ENCODE assay signal across 26 mouse cellular contexts in the genomic region with DNA sequence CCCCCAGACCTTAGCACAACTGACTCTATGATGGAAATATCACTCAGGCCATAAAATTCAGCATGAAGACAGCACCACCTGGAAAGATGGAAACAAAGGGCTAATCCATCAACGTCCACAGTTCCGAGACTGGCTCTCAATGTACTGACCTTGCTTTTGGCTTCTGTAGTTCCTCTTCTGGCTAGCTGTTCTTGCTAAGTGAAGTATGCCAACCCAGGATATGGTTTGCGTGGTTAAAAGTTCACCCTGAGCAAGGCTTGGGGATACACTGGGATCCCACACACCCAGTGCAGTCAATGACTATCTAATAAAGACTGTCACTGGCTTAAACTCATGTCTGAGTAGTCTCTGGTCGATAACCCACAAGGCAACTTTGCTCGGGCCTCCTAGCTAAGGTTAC. TPM values are rescaled to one million over a fixed set of nuclear protein-coding genes. Genes with fewer than 3 reads are reported as not detected.
DNase-seq lines count a peak whose midpoint lies in the region; ATAC-seq and TF ChIP-seq lines count a peak whose summit lies in the region.
"Had no signal": no experiment of that assay in that cellular context is flagged by ENCODE, and none has a peak within 500 bp of the region (broad histone marks: within the 10 kb centered on the region; RNA-seq: fewer than 3 reads in every experiment).

No protein-coding gene starts in this region.

- no peaks in the 10 kb centered on the region for H3K4me1 ChIP-seq in intestine, embryonic 14.5 days (replicated peaks; ENCODE audit: control insufficient read depth, insufficient read depth, low read length)
- H3K4me1 ChIP-seq in intestine, embryonic 16.5 days (ENCODE audit: control insufficient read depth, insufficient read depth, low read length), result no peaks in the 10 kb centered on the region
- H3K4me1 ChIP-seq in MEL (ENCODE audit: control insufficient read depth in 1 of 2, insufficient read depth in 2 of 2, low read length in 2 of 2), result no peaks in the 10 kb centered on the region
- H3K4me1 ChIP-seq: embryonic facial prominence, embryonic 15.5 days; hindbrain, embryonic 10.5 days; hindbrain, embryonic 13.5 days had no signal

- no peaks in the 10 kb centered on the region for H3K27me3 ChIP-seq in intestine, embryonic 14.5 days (replicated peaks; ENCODE audit: control insufficient read depth, insufficient read depth, low read length)
- no peaks in the 10 kb centered on the region for H3K27me3 ChIP-seq in intestine, embryonic 16.5 days (replicated peaks; ENCODE audit: control insufficient read depth, insufficient read depth, low read length)
- no peaks in the 10 kb centered on the region; a peak in 1 of 4 replicates for H3K27me3 ChIP-seq in MEL (ENCODE audit: control insufficient read depth in 1 of 2, insufficient read depth in 2 of 2, low read length in 2 of 2)
- H3K27me3 ChIP-seq: embryonic facial prominence, embryonic 12.5 days; embryonic facial prominence, embryonic 15.5 days; hindbrain, embryonic 13.5 days had no signal

- no peak overlapping the region for H3K4me3 ChIP-seq in intestine, embryonic 14.5 days (ENCODE audit: low read depth, low read length)
- H3K4me3 ChIP-seq in intestine, embryonic 16.5 days (ENCODE audit: low read length), result no peak overlapping the region
- H3K4me3 ChIP-seq in MEL (ENCODE audit: control insufficient read depth in 1 of 2, insufficient read depth in 1 of 2, low read depth in 2 of 2, low read length in 2 of 2), result no peak overlapping the region
- H3K4me3 ChIP-seq: embryonic facial prominence, embryonic 12.5 days; embryonic facial prominence, embryonic 15.5 days; hindbrain, embryonic 10.5 days; hindbrain, embryonic 13.5 days had no signal

- H3K79me2 ChIP-seq in MEL (ENCODE audit: control insufficient read depth, insufficient read depth, low read length, poor library complexity), result no peaks in the 10 kb centered on the region

- no peak overlapping the region for H3K9ac ChIP-seq in intestine, embryonic 14.5 days (ENCODE audit: low read length)
- H3K9ac ChIP-seq in intestine, embryonic 16.5 days (ENCODE audit: low read depth, low read length), result no peak overlapping the region
- no peak overlapping the region for H3K9ac ChIP-seq in MEL (ENCODE audit: control insufficient read depth, low read depth, low read length, poor library complexity, severe bottlenecking)
- H3K9ac ChIP-seq: embryonic facial prominence, embryonic 12.5 days; embryonic facial prominence, embryonic 15.5 days; forebrain, postnatal 0 days; hindbrain, embryonic 13.5 days had no signal

- no peak for TF ChIP-seq CTCF in MEL (IDR thresholded peaks at IDR 0.05 in 2 of 3, conservative IDR thresholded peaks at IDR 0.05 in 1 of 3; ENCODE audit: control insufficient read depth in 1 of 3, insufficient read depth in 1 of 3, low read depth in 2 of 3, low read length in 3 of 3, poor library complexity in 1 of 3, severe bottlenecking in 1 of 3)

- H3K9me3 ChIP-seq in intestine, embryonic 14.5 days (ENCODE audit: control insufficient read depth, low read length), result no peaks in the 10 kb centered on the region
- no peaks in the 10 kb centered on the region for H3K9me3 ChIP-seq in intestine, embryonic 16.5 days (ENCODE audit: control insufficient read depth, low read length)
- no peaks in the 10 kb centered on the region for H3K9me3 ChIP-seq in MEL (replicated peaks; ENCODE audit: insufficient read depth, low read length)
- H3K9me3 ChIP-seq: embryonic facial prominence, embryonic 12.5 days; embryonic facial prominence, embryonic 15.5 days; hindbrain, embryonic 13.5 days had no signal

- 76% methylated on average over 5 of the region's 5 CpGs for WGBS in intestine, embryonic 14.5 days
- WGBS in intestine, embryonic 16.5 days, result 76% methylated on average over 5 of the region's 5 CpGs

- TF ChIP-seq RAD21 in MEL (IDR thresholded peaks at IDR 0.05; ENCODE audit: low read depth, low read length), result no peak

- no peak for TF ChIP-seq POLR2A in MEL (IDR thresholded peaks at IDR 0.05; ENCODE audit: control insufficient read depth in 1 of 2, insufficient read depth in 1 of 2, low read depth in 1 of 2, low read length in 2 of 2, poor library complexity in 1 of 2)

- H3K27ac ChIP-seq in intestine, embryonic 14.5 days (ENCODE audit: low read depth), result no peak overlapping the region
- no peak overlapping the region for H3K27ac ChIP-seq in intestine, embryonic 16.5 days (ENCODE audit: low read length)
- no peak overlapping the region for H3K27ac ChIP-seq in MEL (ENCODE audit: control insufficient read depth, low read depth, low read length)
- H3K27ac ChIP-seq: embryonic facial prominence, embryonic 12.5 days; embryonic facial prominence, embryonic 15.5 days; hindbrain, embryonic 10.5 days; hindbrain, embryonic 13.5 days; hindbrain, postnatal 0 days had no signal

- ATAC-seq in intestine, embryonic 14.5 days (replicated peaks; ENCODE audit: low FRiP score, low TSS enrichment, low read depth), result no peak
- ATAC-seq in intestine, embryonic 16.5 days, result no peak
- ATAC-seq in hematopoietic stem cell, adult 5-6 weeks (replicated peaks in 1 of 2; ENCODE audit: insufficient read depth in 1 of 2, low FRiP score in 2 of 2, low TSS enrichment in 1 of 2, low read depth in 1 of 2, poor library complexity in 2 of 2, severe bottlenecking in 2 of 2), result peak; percentile 71 to 76
- ATAC-seq in erythroid progenitor cell, adult 5-6 weeks (replicated peaks; ENCODE audit: low FRiP score, poor library complexity, severe bottlenecking), result no peak
- ATAC-seq: activated CD4-positive, CD25-positive, alpha-beta regulatory T cell, adult 4 months; CD4-positive, CD25-positive, alpha-beta regulatory T cell, adult 4 months; forebrain, embryonic 14.5 days; forebrain, postnatal 0 days; hindbrain, postnatal 0 days; inflammation-experienced regulatory T-cells, adult 6 months had no signal

- no peak for TF ChIP-seq EP300 in MEL (IDR thresholded peaks at IDR 0.05; ENCODE audit: low read depth in 1 of 2, low read length in 2 of 2)

- peak; percentile 21 for DNase-seq in intestine, embryonic 14.5 days (ENCODE audit: low spot score)
- DNase-seq in MEL (ENCODE audit: low read depth, low spot score), result peak; percentile 39
- DNase-seq in spleen, postnatal 10 days (ENCODE audit: low spot score in 2 of 2), result no peak
- no peak for DNase-seq in cerebellum, postnatal 10 days
- DNase-seq: adrenal gland, adult 8-10 months; adrenal gland, postnatal 25 days; cerebellum, adult 11-12 months; cerebellum, adult 8-10 months; cerebellum, postnatal 14 days; forebrain, postnatal 0 days; gastrocnemius, postnatal 36 days; heart, adult 11 months; kidney, adult 11 months had no signal

- no peak overlapping the region for H3K4me2 ChIP-seq in intestine, embryonic 14.5 days (ENCODE audit: low read length)
- H3K4me2 ChIP-seq in intestine, embryonic 16.5 days (ENCODE audit: low read depth, low read length), result no peak overlapping the region
- H3K4me2 ChIP-seq: embryonic facial prominence, embryonic 12.5 days; embryonic facial prominence, embryonic 15.5 days; heart, embryonic 11.5 days; hindbrain, embryonic 13.5 days had no signal

- no peaks in the 10 kb centered on the region for H3K36me3 ChIP-seq in intestine, embryonic 14.5 days (ENCODE audit: control insufficient read depth, insufficient read depth, low read length)
- H3K36me3 ChIP-seq in intestine, embryonic 16.5 days (ENCODE audit: control insufficient read depth, insufficient read depth, low read length), result no peaks in the 10 kb centered on the region
- no peaks in the 10 kb centered on the region for H3K36me3 ChIP-seq in MEL (ENCODE audit: control insufficient read depth in 1 of 2, insufficient read depth in 2 of 2, low read length in 2 of 2)
- H3K36me3 ChIP-seq: embryonic facial prominence, embryonic 12.5 days; embryonic facial prominence, embryonic 15.5 days; hindbrain, embryonic 10.5 days; hindbrain, embryonic 13.5 days had no signal

TF ChIP-seq in MEL, 35 proteins besides CTCF, POLR2A, EP300 and RAD21:
- TF ChIP-seq GATA1 (IDR thresholded peaks at IDR 0.05; ENCODE audit: low read depth, low read length) (no peak), E2F4 (IDR thresholded peaks at IDR 0.05; ENCODE audit: borderline replicate concordance, low read depth, low read length) (no peak), MXI1 (IDR thresholded peaks at IDR 0.05; ENCODE audit: low read depth, low read length) (no peak), UBTF (IDR thresholded peaks at IDR 0.05; ENCODE audit: borderline replicate concordance, insufficient read depth, low read depth, low read length) (no peak), NELFE (IDR thresholded peaks at IDR 0.05; ENCODE audit: low read depth, low read length) (no peak), POLR2AphosphoS5 (IDR thresholded peaks at IDR 0.05; ENCODE audit: borderline replicate concordance, low read depth, low read length) (no peak), MYC (IDR thresholded peaks at IDR 0.05; ENCODE audit: low read depth, low read length) (no peak), SIN3A (IDR thresholded peaks at IDR 0.05; ENCODE audit: low read length) (no peak), NRF1 (IDR thresholded peaks at IDR 0.05; ENCODE audit: insufficient read depth, low read depth, low read length, poor library complexity, severe bottlenecking) (no peak), CHD2 (IDR thresholded peaks at IDR 0.05; ENCODE audit: low read length) (no peak), SMC3 (IDR thresholded peaks at IDR 0.05; ENCODE audit: low read depth, low read length) (no peak), ZNF384 (IDR thresholded peaks at IDR 0.05; ENCODE audit: low read depth, low read length) (no peak), ZMIZ1 (IDR thresholded peaks at IDR 0.05; ENCODE audit: low read depth, low read length) (no peak), ZC3H11A (IDR thresholded peaks at IDR 0.05; ENCODE audit: low read depth, low read length) (no peak), TBP (IDR thresholded peaks at IDR 0.05; ENCODE audit: low read depth, low read length) (no peak), USF1 (IDR thresholded peaks at IDR 0.05; ENCODE audit: low read depth, low read length) (no peak), USF2 (IDR thresholded peaks at IDR 0.05; ENCODE audit: borderline replicate concordance in 1 of 2, insufficient read depth in 1 of 2, low read depth in 1 of 2, low read length in 2 of 2) (no peak), MAZ (IDR thresholded peaks at IDR 0.05; ENCODE audit: low read depth, low read length) (no peak), MYB (IDR thresholded peaks at IDR 0.05; ENCODE audit: low read depth, low read length) (no peak)
TF ChIP-seq in MEL: peak in this region for 0.

RNA-seq across cellular contexts. Expression of gene Gramd1c, which starts 13.0 kb away (rescaled TPM):
- polyA plus RNA-seq in intestine, embryonic 14.5 days (2014; fragmentation: Nextera tagmentation; extraction: Ambion mirVana), result 7.0 and 7.2 TPM in 2 replicates
- 7.8 and 8.8 TPM in 2 replicates for polyA plus RNA-seq in intestine, embryonic 16.5 days (2015; fragmentation: Nextera tagmentation; extraction: Ambion mirVana)
- total RNA-seq in MEL (2012; rRNA removed), result 1.5 TPM in 2 replicates
- 1 to 10 TPM in 1 of 2 experiments, not detected in 1; 2.7 TPM for polyA plus RNA-seq in MEL (2012; ENCODE audit: insufficient read depth in 1 of 2, insufficient read length in 2 of 2, low read depth in 1 of 2, low replicate concordance in 2 of 2, missing spikeins in 1 of 2)
- 6.2 and 11.8 TPM in 2 replicates for total RNA-seq in hematopoietic stem cell, adult 5-6 weeks (2017)
- 0.84 and 2.5 TPM in 2 replicates for total RNA-seq in erythroid progenitor cell, adult 5-6 weeks (2015; ENCODE audit: low replicate concordance)
- 1.2 and 2.1 TPM in 2 replicates for total RNA-seq in erythroid progenitor cell, adult 5-6 weeks (2017; ENCODE audit: low replicate concordance)

Comparison
In these comparisons a context has a peak if more than half of its experiments do, and no peak if none do; other contexts are left out.
1. ATAC-seq: peak in hematopoietic stem cell, adult 5-6 weeks (2 of 2); none in intestine, embryonic 14.5 days (single experiment), intestine, embryonic 16.5 days (single experiment) and erythroid progenitor cell, adult 5-6 weeks (single experiment).
2. DNase-seq: peak in intestine, embryonic 14.5 days (single experiment) and MEL (single experiment); none in spleen, postnatal 10 days (0 of 2) and cerebellum, postnatal 10 days (0 of 2).